Mouse (Mus musculus) myocyte (in vitro differentiated cells): ENCODE measurements around the gene Col8a2. TPM values are rescaled to one million over a fixed set of nuclear protein-coding genes. Genes with fewer than 3 reads are reported as not detected.

Experiments
- H3K27me3 ChIP-seq: one replicate; pipeline ENCODE4 v1.6.1; 2011; ENCODE audit not compliant: control insufficient read depth, insufficient read depth, insufficient read length
- H3K36me3 ChIP-seq: one replicate; pipeline ENCODE4 v1.6.1; 2011; ENCODE audit not compliant: control insufficient read depth, insufficient read depth
- H3K4me2 ChIP-seq: one replicate; pipeline ENCODE4 v1.6.1; 2011; ENCODE audit warnings: low read depth, control low read depth
- H3K4me3 ChIP-seq: one replicate; pipeline ENCODE4 v1.5.1; 2011; ENCODE audit warnings: mild to moderate bottlenecking, control low read depth, moderate library complexity
- H3K79me2 ChIP-seq: one replicate; pipeline ENCODE4 v1.6.1; 2011; ENCODE audit not compliant: control insufficient read depth, insufficient read depth
- H3ac ChIP-seq: one replicate; pipeline ENCODE4 v1.6.1; 2011; ENCODE audit not compliant: control insufficient read depth, insufficient read length
- CEBPB ChIP-seq: IDR thresholded peaks from 2 replicates; pipeline ENCODE4 v1.6.1; 2011; ENCODE audit warnings: mild to moderate bottlenecking, moderate library complexity; ENCODE audit not compliant: poor library complexity, insufficient read depth, severe bottlenecking
- E2F4 ChIP-seq: IDR thresholded peaks from one replicate; pipeline ENCODE4 v1.6.1; 2011; ENCODE audit warnings: mild to moderate bottlenecking, control low read depth, moderate library complexity; ENCODE audit not compliant: insufficient read depth
- MAX ChIP-seq: IDR thresholded peaks from one replicate; pipeline ENCODE4 v1.6.1; 2011; ENCODE audit warnings: low read depth, mild to moderate bottlenecking, control low read depth
- MYOD1 ChIP-seq, 3 experiments: IDR thresholded peaks; one replicate each; pipeline ENCODE4 v1.6.1; 2011; ENCODE audit warnings: control low read depth in 2 of 3, low read depth in 2 of 3, mild to moderate bottlenecking in 2 of 3, moderate library complexity in 1 of 3; ENCODE audit not compliant: insufficient read length in 2 of 3, control insufficient read depth in 1 of 3
- MYOG ChIP-seq, 3 experiments: IDR thresholded peaks; one replicate each; pipeline ENCODE4 v1.6.1; 2011; ENCODE audit warnings: control low read depth in 2 of 3, low read depth in 2 of 3, mild to moderate bottlenecking in 2 of 3; ENCODE audit not compliant: insufficient read length in 2 of 3, control insufficient read depth in 1 of 3, insufficient read depth in 1 of 3
- POLR2A ChIP-seq: IDR thresholded peaks from one replicate; pipeline ENCODE4 v1.6.1; 2011; ENCODE audit warnings: low read depth, mild to moderate bottlenecking, control low read depth, moderate library complexity; ENCODE audit not compliant: insufficient read length
- POLR2AphosphoS2 ChIP-seq: IDR thresholded peaks from one replicate; pipeline ENCODE4 v1.6.1; 2011; ENCODE audit warnings: low read depth, control low read depth; ENCODE audit not compliant: insufficient read length
- REST ChIP-seq: IDR thresholded peaks from one replicate; pipeline ENCODE4 v1.6.1; 2011; ENCODE audit warnings: mild to moderate bottlenecking, control low read depth, moderate library complexity; ENCODE audit not compliant: insufficient read depth, insufficient read length
- SRF ChIP-seq: IDR thresholded peaks from one replicate; pipeline ENCODE4 v1.6.1; 2011; ENCODE audit warnings: low read depth; ENCODE audit not compliant: control insufficient read depth, insufficient read length
- TCF12 ChIP-seq: IDR thresholded peaks from one replicate; pipeline ENCODE4 v1.6.1; 2011; ENCODE audit warnings: mild to moderate bottlenecking, control low read depth; ENCODE audit not compliant: poor library complexity, insufficient read depth, severe bottlenecking
- TCF3 ChIP-seq: IDR thresholded peaks from one replicate; pipeline ENCODE4 v1.6.1; 2011; ENCODE audit warnings: low read depth, control low read depth; ENCODE audit not compliant: insufficient read length
- USF1 ChIP-seq: IDR thresholded peaks from one replicate; pipeline ENCODE4 v1.6.1; 2011; ENCODE audit warnings: low read depth, mild to moderate bottlenecking, control low read depth, moderate library complexity
- polyA plus RNA-seq: library from polyadenylated mRNA; unstranded; fragments of >200 nt; fragmentation: generic; extraction: Trizol; gene quantifications from one replicate; pipeline ENCODE4 v1.2.1, GENCODE M21; 2012; ENCODE audit warnings: missing spikeins

Col8a2 gene
- polyA plus RNA-seq, 1 experiment, result 0.06 TPM

DNA sequence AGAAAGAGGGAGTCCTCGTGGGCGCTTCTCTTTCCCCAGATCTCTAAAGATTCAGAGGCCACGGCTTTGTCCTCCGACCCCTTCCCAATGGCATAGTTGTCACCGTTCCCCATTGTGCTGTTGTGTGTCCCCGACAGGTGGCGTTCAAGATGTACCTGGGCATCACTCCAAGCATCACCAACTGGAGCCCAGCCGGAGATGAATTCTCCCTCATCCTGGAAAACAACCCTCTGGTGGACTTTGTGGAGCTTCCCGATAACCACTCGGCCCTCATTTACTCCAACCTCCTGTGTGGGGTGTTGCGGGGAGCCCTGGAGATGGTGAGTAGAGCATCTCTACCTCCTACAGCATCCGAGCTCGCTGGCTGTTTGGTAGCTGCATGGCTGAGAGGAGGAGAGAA, 12.8 kb upstream of the Col8a2 start:
- no peak for TF ChIP-seq MAX
- TF ChIP-seq MYOG (IDR thresholded peaks at IDR 0.05; ENCODE audit: control insufficient read depth in 1 of 3, insufficient read depth in 1 of 3, insufficient read length in 2 of 3, low read depth in 2 of 3), result no peak
- no peak for TF ChIP-seq POLR2AphosphoS2
- no peak for TF ChIP-seq TCF3
- no peak for TF ChIP-seq REST
- no peak for TF ChIP-seq TCF12
- TF ChIP-seq E2F4, result no peak
- no peak for TF ChIP-seq MYOD1 (IDR thresholded peaks at IDR 0.05; ENCODE audit: control insufficient read depth in 1 of 3, insufficient read length in 2 of 3, low read depth in 2 of 3)
- Histone ChIP-seq H3K36me3 (peaks cover 6% of the 10 kb centered on the region), H3K27me3 (no peaks in the 10 kb centered on the region), H3ac (no peak overlapping the region), H3K4me2 (no peak overlapping the region), H3K79me2 (peaks cover 5% of the 10 kb centered on the region), H3K4me3 (no peak overlapping the region)

DNA sequence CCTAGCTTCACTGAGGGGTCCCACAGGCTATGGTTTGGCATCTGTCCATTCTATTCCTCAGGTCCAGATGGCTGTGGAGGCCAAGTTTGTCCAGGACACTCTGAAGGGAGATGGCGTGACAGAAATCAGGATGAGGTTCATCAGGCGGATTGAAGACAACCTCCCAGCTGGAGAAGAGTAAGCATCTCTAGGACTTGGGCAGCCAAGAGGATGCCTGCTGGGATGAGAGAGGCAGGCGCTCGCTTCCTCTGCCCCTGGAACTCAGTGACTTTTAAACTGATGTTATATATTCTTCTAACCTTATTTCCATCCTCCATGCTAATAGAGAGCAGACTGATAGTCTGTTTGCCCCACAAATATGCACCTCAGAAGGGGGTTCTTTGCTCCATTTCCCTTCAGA, 11.5 kb upstream of the Col8a2 start:
- Histone ChIP-seq H3K4me2 (no peak overlapping the region), H3K36me3 (peaks cover 6% of the 10 kb centered on the region), H3K4me3 (no peak overlapping the region), H3K79me2 (no peaks in the 10 kb centered on the region), H3K27me3 (no peaks in the 10 kb centered on the region), H3ac (no peak overlapping the region)
- TF ChIP-seq REST (no peak), MYOG (IDR thresholded peaks at IDR 0.05; ENCODE audit: control insufficient read depth in 1 of 3, insufficient read depth in 1 of 3, insufficient read length in 2 of 3, low read depth in 2 of 3) (no peak), USF1 (no peak), MYOD1 (IDR thresholded peaks at IDR 0.05; ENCODE audit: control insufficient read depth in 1 of 3, insufficient read length in 2 of 3, low read depth in 2 of 3) (no peak), E2F4 (no peak), TCF3 (no peak), POLR2A (no peak), TCF12 (no peak), CEBPB (no peak), MAX (no peak), SRF (no peak), POLR2AphosphoS2 (no peak)

DNA sequence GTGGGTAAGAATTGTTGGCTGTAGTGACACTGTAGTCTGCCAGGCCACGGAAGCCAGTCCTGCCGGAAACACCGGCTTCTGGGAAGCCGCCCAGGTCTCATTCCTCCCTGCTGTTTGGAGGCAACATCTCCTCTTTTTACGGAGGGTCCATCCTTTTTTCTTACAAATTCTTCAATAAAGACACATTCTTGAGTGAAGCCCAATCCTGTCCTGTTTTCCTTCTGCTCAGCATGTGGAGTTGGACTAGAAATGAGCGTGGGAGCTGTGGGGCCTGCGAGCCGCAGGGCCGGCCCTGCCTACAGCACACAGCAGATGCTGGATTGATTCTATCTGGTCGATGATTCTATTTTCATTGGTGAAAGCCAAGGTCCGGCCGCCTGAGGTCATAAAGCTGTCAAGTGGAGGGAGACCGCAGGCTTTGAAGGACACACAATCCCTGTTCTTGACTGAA, 10.9 kb upstream of the Col8a2 start:
- Histone ChIP-seq H3K4me2 (no peak overlapping the region), H3K27me3 (no peaks in the 10 kb centered on the region), H3K79me2 (no peaks in the 10 kb centered on the region), H3ac (no peak overlapping the region), H3K36me3 (peaks cover 6% of the 10 kb centered on the region), H3K4me3 (no peak overlapping the region)
- TF ChIP-seq CEBPB, result no peak
- TF ChIP-seq E2F4, result no peak
- no peak for TF ChIP-seq USF1
- TF ChIP-seq MYOD1 (IDR thresholded peaks at IDR 0.05; ENCODE audit: control insufficient read depth in 1 of 3, insufficient read length in 2 of 3, low read depth in 2 of 3), result no peak
- TF ChIP-seq REST, result no peak
- no peak for TF ChIP-seq POLR2A
- TF ChIP-seq MYOG (IDR thresholded peaks at IDR 0.05; ENCODE audit: control insufficient read depth in 1 of 3, insufficient read depth in 1 of 3, insufficient read length in 2 of 3, low read depth in 2 of 3), result no peak
- TF ChIP-seq SRF, result no peak
- no peak for TF ChIP-seq MAX
- no peak for TF ChIP-seq TCF12
- no peak for TF ChIP-seq TCF3
- no peak for TF ChIP-seq POLR2AphosphoS2

DNA sequence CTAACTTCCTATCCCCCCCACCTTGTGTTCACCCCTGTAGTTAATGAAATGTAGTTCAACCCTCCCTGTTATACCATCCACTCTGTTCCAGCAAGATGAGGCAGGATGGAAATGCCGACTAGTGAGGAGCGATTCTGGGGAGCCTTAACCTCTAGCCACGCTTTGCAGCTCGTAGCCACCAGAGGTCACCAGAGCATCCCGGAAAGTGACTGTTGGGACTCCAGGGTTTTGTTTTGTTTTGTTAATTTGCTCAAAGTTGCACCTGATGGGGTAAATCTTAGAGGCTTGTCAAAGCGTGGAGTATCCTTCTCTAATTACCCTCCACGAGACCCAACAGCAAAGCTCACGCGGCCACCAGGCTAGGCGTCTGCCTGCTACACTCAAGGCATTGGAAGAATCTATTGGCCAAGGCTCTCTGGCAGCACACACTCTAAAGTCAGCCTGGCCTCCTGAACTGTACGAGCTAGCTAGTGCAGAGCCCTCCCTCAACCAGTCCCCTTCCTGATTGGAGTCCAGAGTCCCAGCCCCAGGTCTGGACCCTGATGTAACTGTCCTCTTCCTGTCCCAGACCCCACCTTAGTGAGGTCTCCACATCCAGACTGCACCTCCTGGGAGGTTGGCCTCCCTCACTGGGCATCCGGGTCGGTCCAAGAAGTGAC, 8.6 kb upstream of the Col8a2 start:
- Histone ChIP-seq H3ac (no peak overlapping the region), H3K4me2 (no peak overlapping the region), H3K79me2 (no peaks in the 10 kb centered on the region), H3K27me3 (no peaks in the 10 kb centered on the region), H3K4me3 (no peak overlapping the region), H3K36me3 (peaks cover 6% of the 10 kb centered on the region)
- no peak for TF ChIP-seq SRF
- no peak for TF ChIP-seq TCF3
- no peak for TF ChIP-seq E2F4
- no peak for TF ChIP-seq MYOG (IDR thresholded peaks at IDR 0.05; ENCODE audit: control insufficient read depth in 1 of 3, insufficient read depth in 1 of 3, insufficient read length in 2 of 3, low read depth in 2 of 3)
- no peak for TF ChIP-seq POLR2AphosphoS2
- TF ChIP-seq MYOD1 (IDR thresholded peaks at IDR 0.05; ENCODE audit: control insufficient read depth in 1 of 3, insufficient read length in 2 of 3, low read depth in 2 of 3), result no peak
- TF ChIP-seq POLR2A, result no peak
- no peak for TF ChIP-seq USF1
- TF ChIP-seq REST, result no peak
- TF ChIP-seq MAX, result no peak
- TF ChIP-seq TCF12, result no peak
- no peak for TF ChIP-seq CEBPB
